Mouse (Mus musculus): ENCODE data around the gene Prmt8. TPM values are rescaled to one million over a fixed set of nuclear protein-coding genes. Genes with fewer than 3 reads are reported as not detected.

The Prmt8 gene
- polyA plus RNA-seq, 1 experiment, result not detected

- no peak overlapping the region for H3K4me3 ChIP-seq
- TF ChIP-seq TCF12 (IDR thresholded peaks at IDR 0.05; ENCODE audit: insufficient read depth, poor library complexity, severe bottlenecking), result no peak
- TF ChIP-seq MYOG (IDR thresholded peaks at IDR 0.05; ENCODE audit: control insufficient read depth in 1 of 3, insufficient read depth in 1 of 3, insufficient read length in 2 of 3, low read depth in 2 of 3), result no peak
- TF ChIP-seq REST (IDR thresholded peaks at IDR 0.05; ENCODE audit: insufficient read depth, insufficient read length), result no peak
- no peak for TF ChIP-seq MYOD1 (IDR thresholded peaks at IDR 0.05; ENCODE audit: control insufficient read depth in 1 of 3, insufficient read length in 2 of 3, low read depth in 2 of 3)
- TF ChIP-seq E2F4 (IDR thresholded peaks at IDR 0.05; ENCODE audit: insufficient read depth), result no peak
- no peak for TF ChIP-seq CEBPB (IDR thresholded peaks at IDR 0.05; ENCODE audit: insufficient read depth, poor library complexity, severe bottlenecking)
- no peak for TF ChIP-seq USF1 (IDR thresholded peaks at IDR 0.05; ENCODE audit: low read depth)
- no peak for TF ChIP-seq POLR2A (IDR thresholded peaks at IDR 0.05; ENCODE audit: insufficient read length, low read depth)
- TF ChIP-seq TCF3 (IDR thresholded peaks at IDR 0.05; ENCODE audit: insufficient read length, low read depth), result no peak
- TF ChIP-seq MAX (IDR thresholded peaks at IDR 0.05; ENCODE audit: low read depth), result no peak
- no peak for TF ChIP-seq SRF (IDR thresholded peaks at IDR 0.05; ENCODE audit: control insufficient read depth, insufficient read length, low read depth)
- no peak for TF ChIP-seq POLR2AphosphoS2 (IDR thresholded peaks at IDR 0.05; ENCODE audit: insufficient read length, low read depth)
- no peak overlapping the region for H3ac ChIP-seq (ENCODE audit: control insufficient read depth, insufficient read length)
- no peaks in the 10 kb centered on the region for H3K36me3 ChIP-seq (ENCODE audit: control insufficient read depth, insufficient read depth)
- no peaks in the 10 kb centered on the region for H3K79me2 ChIP-seq (ENCODE audit: control insufficient read depth, insufficient read depth)
- no peak overlapping the region for H3K4me2 ChIP-seq (ENCODE audit: low read depth)
- no peaks in the 10 kb centered on the region for H3K27me3 ChIP-seq (ENCODE audit: control insufficient read depth, insufficient read depth, insufficient read length)
Measured at GRCm38 (mm10) chr6:127678998-127679397, 90.3 kb downstream of the Prmt8 start.

DNA sequence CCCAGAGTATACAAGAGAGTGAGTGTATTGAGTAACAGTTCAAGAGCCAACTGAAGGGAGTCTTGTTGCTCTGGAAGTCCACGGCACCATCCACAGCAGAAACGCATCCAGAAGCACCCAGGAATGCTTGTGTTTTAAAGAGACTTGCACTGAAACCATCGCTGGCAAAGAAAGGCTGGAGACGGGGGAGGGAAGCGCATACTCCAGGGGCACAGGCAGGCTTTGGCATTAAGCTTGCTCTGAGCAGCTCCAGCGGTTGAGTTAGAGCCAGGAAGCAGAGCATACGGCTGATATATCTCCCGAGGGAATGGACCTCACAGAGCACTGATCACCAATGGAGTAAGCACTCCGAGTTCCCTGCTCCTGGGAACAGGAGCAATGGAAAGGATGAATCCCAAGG, 91.0 kb downstream of the Prmt8 start:
- H3ac ChIP-seq (ENCODE audit: control insufficient read depth, insufficient read length), result no peak overlapping the region
- TF ChIP-seq MYOG (IDR thresholded peaks at IDR 0.05; ENCODE audit: control insufficient read depth in 1 of 3, insufficient read depth in 1 of 3, insufficient read length in 2 of 3, low read depth in 2 of 3) (no peak), REST (IDR thresholded peaks at IDR 0.05; ENCODE audit: insufficient read depth, insufficient read length) (no peak), TCF3 (IDR thresholded peaks at IDR 0.05; ENCODE audit: insufficient read length, low read depth) (no peak), POLR2A (IDR thresholded peaks at IDR 0.05; ENCODE audit: insufficient read length, low read depth) (no peak), MYOD1 (IDR thresholded peaks at IDR 0.05; ENCODE audit: control insufficient read depth in 1 of 3, insufficient read length in 2 of 3, low read depth in 2 of 3) (no peak), E2F4 (IDR thresholded peaks at IDR 0.05; ENCODE audit: insufficient read depth) (no peak)
- no peaks in the 10 kb centered on the region for H3K79me2 ChIP-seq (ENCODE audit: control insufficient read depth, insufficient read depth)
- no peaks in the 10 kb centered on the region for H3K36me3 ChIP-seq (ENCODE audit: control insufficient read depth, insufficient read depth)
- H3K27me3 ChIP-seq (ENCODE audit: control insufficient read depth, insufficient read depth, insufficient read length), result no peaks in the 10 kb centered on the region
- H3K4me3 ChIP-seq, result no peak overlapping the region
- H3K4me2 ChIP-seq (ENCODE audit: low read depth), result no peak overlapping the region

- TF ChIP-seq POLR2AphosphoS2 (IDR thresholded peaks at IDR 0.05; ENCODE audit: insufficient read length, low read depth), result no peak
- no peak for TF ChIP-seq MYOD1 (IDR thresholded peaks at IDR 0.05; ENCODE audit: control insufficient read depth in 1 of 3, insufficient read length in 2 of 3, low read depth in 2 of 3)
- no peak for TF ChIP-seq CEBPB (IDR thresholded peaks at IDR 0.05; ENCODE audit: insufficient read depth, poor library complexity, severe bottlenecking)
- TF ChIP-seq MAX (IDR thresholded peaks at IDR 0.05; ENCODE audit: low read depth), result no peak
- TF ChIP-seq MYOG (IDR thresholded peaks at IDR 0.05; ENCODE audit: control insufficient read depth in 1 of 3, insufficient read depth in 1 of 3, insufficient read length in 2 of 3, low read depth in 2 of 3), result no peak
- TF ChIP-seq SRF (IDR thresholded peaks at IDR 0.05; ENCODE audit: control insufficient read depth, insufficient read length, low read depth), result no peak
- no peak for TF ChIP-seq TCF12 (IDR thresholded peaks at IDR 0.05; ENCODE audit: insufficient read depth, poor library complexity, severe bottlenecking)
- no peak for TF ChIP-seq POLR2A (IDR thresholded peaks at IDR 0.05; ENCODE audit: insufficient read length, low read depth)
- no peak for TF ChIP-seq TCF3 (IDR thresholded peaks at IDR 0.05; ENCODE audit: insufficient read length, low read depth)
- TF ChIP-seq REST (IDR thresholded peaks at IDR 0.05; ENCODE audit: insufficient read depth, insufficient read length), result no peak
- no peak for TF ChIP-seq USF1 (IDR thresholded peaks at IDR 0.05; ENCODE audit: low read depth)
- TF ChIP-seq E2F4 (IDR thresholded peaks at IDR 0.05; ENCODE audit: insufficient read depth), result no peak
- H3K36me3 ChIP-seq (ENCODE audit: control insufficient read depth, insufficient read depth), result no peaks in the 10 kb centered on the region
Measured at GRCm38 (mm10) chr6:127676866-127677265, 92.4 kb downstream of the Prmt8 start.

GRCm38 (mm10) chr6:127672071-127672470, 97.2 kb downstream of the Prmt8 start:
- TF ChIP-seq E2F4 (IDR thresholded peaks at IDR 0.05; ENCODE audit: insufficient read depth) (no peak), MAX (IDR thresholded peaks at IDR 0.05; ENCODE audit: low read depth) (no peak), MYOD1 (IDR thresholded peaks at IDR 0.05; ENCODE audit: control insufficient read depth in 1 of 3, insufficient read length in 2 of 3, low read depth in 2 of 3) (no peak), POLR2A (IDR thresholded peaks at IDR 0.05; ENCODE audit: insufficient read length, low read depth) (no peak), CEBPB (IDR thresholded peaks at IDR 0.05; ENCODE audit: insufficient read depth, poor library complexity, severe bottlenecking) (no peak), MYOG (IDR thresholded peaks at IDR 0.05; ENCODE audit: control insufficient read depth in 1 of 3, insufficient read depth in 1 of 3, insufficient read length in 2 of 3, low read depth in 2 of 3) (no peak), TCF3 (IDR thresholded peaks at IDR 0.05; ENCODE audit: insufficient read length, low read depth) (no peak), TCF12 (IDR thresholded peaks at IDR 0.05; ENCODE audit: insufficient read depth, poor library complexity, severe bottlenecking) (no peak), SRF (IDR thresholded peaks at IDR 0.05; ENCODE audit: control insufficient read depth, insufficient read length, low read depth) (no peak), REST (IDR thresholded peaks at IDR 0.05; ENCODE audit: insufficient read depth, insufficient read length) (no peak), POLR2AphosphoS2 (IDR thresholded peaks at IDR 0.05; ENCODE audit: insufficient read length, low read depth) (no peak), USF1 (IDR thresholded peaks at IDR 0.05; ENCODE audit: low read depth) (no peak)
- Histone ChIP-seq H3K36me3 (ENCODE audit: control insufficient read depth, insufficient read depth) (no peaks in the 10 kb centered on the region), H3K4me3 (no peak overlapping the region), H3K79me2 (ENCODE audit: control insufficient read depth, insufficient read depth) (no peaks in the 10 kb centered on the region), H3K27me3 (ENCODE audit: control insufficient read depth, insufficient read depth, insufficient read length) (no peaks in the 10 kb centered on the region), H3K4me2 (ENCODE audit: low read depth) (no peak overlapping the region), H3ac (ENCODE audit: control insufficient read depth, insufficient read length) (no peak overlapping the region)

More at GRCm38 (mm10) chr6:127676866-127677265, 92.4 kb downstream of the Prmt8 start:
- Histone ChIP-seq H3ac (ENCODE audit: control insufficient read depth, insufficient read length) (no peak overlapping the region), H3K27me3 (ENCODE audit: control insufficient read depth, insufficient read depth, insufficient read length) (no peaks in the 10 kb centered on the region), H3K4me2 (ENCODE audit: low read depth) (no peak overlapping the region), H3K4me3 (no peak overlapping the region), H3K79me2 (ENCODE audit: control insufficient read depth, insufficient read depth) (no peaks in the 10 kb centered on the region)
